In the genomic region with DNA sequence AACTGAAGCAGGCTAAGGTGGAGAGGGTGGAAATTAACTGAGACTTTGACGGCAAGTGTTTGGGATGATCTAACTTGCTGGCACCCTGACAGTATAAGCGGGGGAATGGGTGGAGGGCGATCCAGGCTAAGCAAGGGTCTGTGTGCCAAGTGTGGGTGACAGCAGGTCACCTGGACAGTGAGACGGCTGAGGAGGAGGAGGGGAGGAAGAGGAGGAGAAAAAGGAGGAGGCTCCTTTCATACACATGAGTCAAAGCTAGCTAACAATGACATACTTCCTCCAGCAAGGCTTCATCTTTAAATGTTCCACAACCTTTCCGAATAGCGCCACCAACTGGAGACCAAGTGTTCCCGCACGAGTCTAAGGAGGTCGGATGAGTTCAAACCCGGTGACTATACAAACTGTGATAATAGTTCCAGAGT, we compare ENCODE assay signal across 10 mouse cellular contexts. TPM values are rescaled to one million over a fixed set of nuclear protein-coding genes. Genes with fewer than 3 reads are reported as not detected.
DNase-seq lines count a peak whose midpoint lies in the region; ATAC-seq and TF ChIP-seq lines count a peak whose summit lies in the region.
"Had no signal": no experiment of that assay in that cellular context is flagged by ENCODE, and none has a peak within 500 bp of the region (broad histone marks: within the 10 kb centered on the region; RNA-seq: fewer than 3 reads in every experiment).

No protein-coding gene starts in this region.

- TF ChIP-seq CTCF in left cerebral cortex, adult 2 months (IDR thresholded peaks at IDR 0.05) = peak; percentile 66

- in situ Hi-C loops in ES-E14 (cut with MboI; ENCODE audit: low sequenced_read_pairs in 2 of 2, unreplicated experiment in 2 of 2) = no loop called here

- peaks cover 6% of the 10 kb centered on the region; the same call in 1 of the 2 replicates for H3K36me3 ChIP-seq in ES-E14 (ENCODE audit: control insufficient read depth, insufficient read depth, low read length, poor library complexity, severe bottlenecking)
- H3K36me3 ChIP-seq in kidney, embryonic 15.5 days = peaks cover 4% of the 10 kb centered on the region

- 0 out of 2 replicates have a peak overlapping the region, but pooled peaks have one; percentile 21 for H3K4me2 ChIP-seq in kidney, embryonic 15.5 days
- H3K4me2 ChIP-seq: neural tube, embryonic 13.5 days had no signal

- peak; percentile 95 for ATAC-seq in granulocyte monocyte progenitor cell, adult 5-6 weeks (replicated peaks; ENCODE audit: poor library complexity, severe bottlenecking)
- no peak for ATAC-seq in kidney, embryonic 15.5 days (replicated peaks; ENCODE audit: low FRiP score)

- H3K9me3 ChIP-seq in ES-E14 (ENCODE audit: control insufficient read depth, insufficient read depth, low read depth, low read length) = no peaks in the 10 kb centered on the region
- H3K9me3 ChIP-seq in kidney, embryonic 15.5 days (replicated peaks) = no peaks in the 10 kb centered on the region
- H3K9me3 ChIP-seq: neural tube, embryonic 13.5 days had no signal

- H3K27me3 ChIP-seq in kidney, embryonic 15.5 days = no peaks in the 10 kb centered on the region
- H3K27me3 ChIP-seq: neural tube, embryonic 13.5 days had no signal

- H3K4me3 ChIP-seq in left cerebral cortex, adult 2 months = peak overlapping the region; percentile 35
- no peak overlapping the region for H3K4me3 ChIP-seq in ES-E14 (ENCODE audit: insufficient read depth in 1 of 2, low read depth in 1 of 2, low read length in 2 of 2, poor library complexity in 1 of 2, severe bottlenecking in 1 of 2)
- no peak overlapping the region for H3K4me3 ChIP-seq in kidney, embryonic 15.5 days (replicated peaks)
- H3K4me3 ChIP-seq: erythroblast, embryonic 14.5 days; neural tube, embryonic 13.5 days had no signal

- 24% methylated on average over 10 of the region's 10 CpGs for WGBS in kidney, embryonic 15.5 days

- intact Hi-C loops in left cerebral cortex, adult 2 months (cut with DNase I) = no loop called here

- peak; percentile 26 to 40 for DNase-seq in left cerebral cortex, adult 2 months (ENCODE audit: extremely low spot score in 1 of 2, low spot score in 2 of 2)
- no peak for DNase-seq in left cerebral cortex, adult 11 months (ENCODE audit: low spot score)
- peak; percentile 65 for DNase-seq in ES-E14 (ENCODE audit: low read depth, low spot score)
- peak; percentile 74 for DNase-seq in cerebellum, adult 11 months
- DNase-seq in lung, postnatal 14 days = peak; percentile 78
- peak; percentile 78 for DNase-seq in testis, postnatal 10 days (ENCODE audit: low spot score)

- H3K9ac ChIP-seq in ES-E14 (ENCODE audit: insufficient read depth, low read depth, low read length, poor library complexity, severe bottlenecking) = no peak overlapping the region
- H3K9ac ChIP-seq in kidney, embryonic 15.5 days = no peak overlapping the region
- H3K9ac ChIP-seq: neural tube, embryonic 13.5 days had no signal

- H3K4me1 ChIP-seq in ES-E14 (ENCODE audit: control insufficient read depth in 2 of 2, insufficient read depth in 2 of 2, low read length in 2 of 2, poor library complexity in 1 of 2) = peaks cover 3 to 9% of the 10 kb centered on the region in 2 experiments
- H3K4me1 ChIP-seq in kidney, embryonic 15.5 days = peaks cover 7% of the 10 kb centered on the region; the same call in 1 of the 2 replicates
- H3K4me1 ChIP-seq: neural tube, embryonic 13.5 days had no signal

- H3K27ac ChIP-seq in left cerebral cortex, adult 2 months = no peak overlapping the region
- no peak overlapping the region for H3K27ac ChIP-seq in ES-E14 (ENCODE audit: insufficient read depth, low read depth, low read length, poor library complexity, severe bottlenecking)
- H3K27ac ChIP-seq in kidney, embryonic 15.5 days = no peak overlapping the region
- H3K27ac ChIP-seq: neural tube, embryonic 13.5 days had no signal

TF ChIP-seq in ES-E14, 5 proteins besides CTCF, POLR2A, EP300 and RAD21:
- TF ChIP-seq ZC3H11A (IDR thresholded peaks at IDR 0.05; ENCODE audit: borderline replicate concordance, low read depth, low read length) (no peak), CHD2 (IDR thresholded peaks at IDR 0.05; ENCODE audit: low read depth, low read length) (no peak), HCFC1 (IDR thresholded peaks at IDR 0.05; ENCODE audit: borderline replicate concordance, insufficient read depth, low read length) (no peak), ZNF384 (IDR thresholded peaks at IDR 0.05; ENCODE audit: low read depth, low read length) (no peak), MAFK (IDR thresholded peaks at IDR 0.05; ENCODE audit: insufficient read depth, low read depth, low read length) (no peak)

RNA-seq across cellular contexts. Expression of a gene that starts 10.3 kb away (rescaled TPM):
- total RNA-seq in left cerebral cortex, adult 2 months (2021) = 10 to 100 TPM; 11.7 to 13.2 TPM
- 30.3 and 38.5 TPM in 2 replicates for total RNA-seq in ES-E14 (2012; rRNA removed)
- total RNA-seq in granulocyte monocyte progenitor cell, adult 5-6 weeks (2014; fragmentation: Nextera tagmentation) = not detected in 2 replicates
- not detected in 2 replicates for total RNA-seq in granulocyte monocyte progenitor cell, adult 5-6 weeks (2017)
- polyA plus RNA-seq in kidney, embryonic 15.5 days (2015; fragmentation: Nextera tagmentation; extraction: Ambion mirVana) = 21.1 and 21.5 TPM in 2 replicates

RNA-seq across cellular contexts. Expression of a gene that starts 13.1 kb away (rescaled TPM):
- under 1 TPM; 0.29 to 0.51 TPM for total RNA-seq in left cerebral cortex, adult 2 months (2021)
- 4.0 and 4.4 TPM in 2 replicates for total RNA-seq in ES-E14 (2012; rRNA removed)
- total RNA-seq in granulocyte monocyte progenitor cell, adult 5-6 weeks (2014; fragmentation: Nextera tagmentation) = not detected in 2 replicates
- not detected in 2 replicates for total RNA-seq in granulocyte monocyte progenitor cell, adult 5-6 weeks (2017)
- polyA plus RNA-seq in kidney, embryonic 15.5 days (2015; fragmentation: Nextera tagmentation; extraction: Ambion mirVana) = 0.96 and 1.1 TPM in 2 replicates
- polyA plus RNA-seq: erythroblast, embryonic 14.5 days had no signal

RNA-seq across cellular contexts. Expression of a gene that starts 17.1 kb away (rescaled TPM):
- total RNA-seq in left cerebral cortex, adult 2 months (2021) = 100 to 1,000 TPM; 209 to 211 TPM
- 112 and 255 TPM in 2 replicates for total RNA-seq in ES-E14 (2012; rRNA removed)
- total RNA-seq in granulocyte monocyte progenitor cell, adult 5-6 weeks (2014; fragmentation: Nextera tagmentation) = 54.4 and 78.4 TPM in 2 replicates
- 23.3 and 26.8 TPM in 2 replicates for total RNA-seq in granulocyte monocyte progenitor cell, adult 5-6 weeks (2017)
- 194 and 198 TPM in 2 replicates for polyA plus RNA-seq in kidney, embryonic 15.5 days (2015; fragmentation: Nextera tagmentation; extraction: Ambion mirVana)

RNA-seq across cellular contexts. Expression of a gene that starts 46.8 kb away (rescaled TPM):
- total RNA-seq in left cerebral cortex, adult 2 months (2021) = 1 to 10 TPM; 3.0 to 3.4 TPM
- total RNA-seq in ES-E14 (2012; rRNA removed) = 12.1 and 14.3 TPM in 2 replicates
- total RNA-seq in granulocyte monocyte progenitor cell, adult 5-6 weeks (2014; fragmentation: Nextera tagmentation) = 0.62 and 2.0 TPM in 2 replicates
- total RNA-seq in granulocyte monocyte progenitor cell, adult 5-6 weeks (2017) = 0.05 and 0.73 TPM in 2 replicates
- polyA plus RNA-seq in kidney, embryonic 15.5 days (2015; fragmentation: Nextera tagmentation; extraction: Ambion mirVana) = 13.0 and 13.4 TPM in 2 replicates

Comparison
In these comparisons a context has a peak if more than half of its experiments do, and no peak if none do; other contexts are left out.
1. RNA of a gene that starts 10.3 kb away (total RNA-seq): 30.3 to 38.5 TPM in ES-E14 and 11.7 to 13.2 TPM in left cerebral cortex, adult 2 months; not detected in granulocyte monocyte progenitor cell, adult 5-6 weeks; every median in the first group is over 10 times any median in the second.